Mouse (Mus musculus) gastrocnemius, adult 18-20 months (tissue): ENCODE data around the gene Lrrk2. TPM values are rescaled to one million over a fixed set of nuclear protein-coding genes. Genes with fewer than 3 reads are reported as not detected.

Experiments used
- DNase-seq: peaks from one replicate; pipeline ENCODE4 v3.0.0; 2021; ENCODE audit warnings: low spot score
- total RNA-seq, 2 experiments: library from RNA; stranded (reverse); gene quantifications; 2 replicates each; pipeline ENCODE4 v1.2.3; 2021

Lrrk2 gene
- total RNA-seq, 2 experiments from 2014 or later = 5.4 TPM

GRCm38 (mm10) chr15:91685880-91686563 lies 13.0 kb downstream of the Lrrk2 start:
- DNase-seq = no peak

DNA sequence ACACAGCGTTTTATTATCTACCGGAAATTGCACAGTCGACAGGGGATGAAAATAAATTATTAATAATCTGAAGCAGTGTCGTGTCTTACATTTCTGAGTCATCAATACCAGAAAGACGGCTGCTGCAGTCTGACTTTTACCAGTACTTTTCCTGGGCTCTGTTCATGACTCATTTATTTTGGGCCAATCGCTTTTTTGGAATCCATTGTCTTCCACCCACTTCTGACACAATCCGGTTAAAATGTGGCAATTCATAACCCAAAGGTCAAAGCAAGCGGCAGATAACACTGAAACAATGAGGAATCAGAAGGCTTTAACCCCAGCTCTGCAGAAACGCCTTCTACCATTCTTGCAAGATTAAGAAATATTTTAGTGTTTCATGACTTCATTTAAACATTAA lies 17.7 kb downstream of the Lrrk2 start:
- peak; percentile 7 for DNase-seq

DNA sequence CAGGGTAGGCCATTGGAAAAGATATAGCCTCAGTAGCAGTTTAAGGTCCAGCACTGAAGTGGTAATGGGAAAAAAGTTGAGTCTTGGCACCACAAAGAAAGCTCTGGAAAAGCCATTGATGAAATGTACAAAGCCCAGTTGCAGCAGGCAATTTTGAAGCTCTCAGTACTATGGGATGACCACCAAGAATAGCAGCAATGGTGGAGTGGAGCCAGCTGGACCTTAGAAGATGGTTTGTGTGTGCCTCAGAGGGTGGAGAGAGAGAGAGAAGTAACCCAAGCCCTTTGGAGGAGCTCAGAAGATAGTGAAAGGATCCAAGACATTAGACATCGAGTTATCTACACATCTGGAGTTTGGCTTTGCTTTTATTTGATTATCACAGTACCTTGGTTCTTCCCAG lies 20.1 kb downstream of the Lrrk2 start:
- DNase-seq = peak; percentile 44

- no peak for DNase-seq
Observed at GRCm38 (mm10) chr15:91693856-91694255, 20.9 kb downstream of the Lrrk2 start.

- DNase-seq = no peak
Observed at GRCm38 (mm10) chr15:91700841-91701240, 27.9 kb downstream of the Lrrk2 start.

DNA sequence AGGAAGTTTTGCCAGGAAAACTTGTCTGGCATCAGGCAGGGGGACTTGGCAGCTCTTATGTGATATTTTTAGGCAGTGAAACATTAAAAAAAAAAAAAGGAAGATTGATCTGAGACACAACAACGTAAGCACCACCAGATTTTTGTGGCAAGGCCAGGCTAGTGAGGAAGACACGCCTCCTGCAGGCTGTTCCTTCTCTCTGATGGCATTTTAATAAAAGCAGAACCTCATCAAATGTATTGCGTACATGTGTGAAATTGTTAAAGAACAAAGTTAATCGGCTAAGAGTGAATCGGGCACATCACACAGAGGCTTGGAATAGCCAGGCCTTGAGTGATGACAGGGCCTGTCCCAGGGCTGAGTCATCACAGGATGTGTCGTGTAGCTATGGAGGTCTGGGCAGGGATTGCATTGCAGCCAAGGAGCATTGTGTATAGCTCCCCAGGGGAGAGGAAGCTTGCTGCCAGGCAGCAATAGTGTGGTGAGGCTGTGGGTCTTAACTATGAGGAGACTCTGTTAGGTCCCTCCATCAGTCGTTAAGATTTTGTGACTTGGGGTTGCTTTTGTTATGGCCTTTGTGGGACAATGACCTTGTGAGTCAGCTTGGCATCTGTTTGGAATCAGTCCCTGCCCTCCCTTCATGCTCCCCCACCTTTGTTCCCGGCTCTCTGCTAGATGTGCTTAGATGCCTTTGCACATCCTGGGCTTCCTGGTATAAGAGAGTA lies 30.2 kb downstream of the Lrrk2 start:
- peak; percentile 23 for DNase-seq

GRCm38 (mm10) chr15:91704091-91704490 lies 31.1 kb downstream of the Lrrk2 start:
- no peak for DNase-seq

DNA sequence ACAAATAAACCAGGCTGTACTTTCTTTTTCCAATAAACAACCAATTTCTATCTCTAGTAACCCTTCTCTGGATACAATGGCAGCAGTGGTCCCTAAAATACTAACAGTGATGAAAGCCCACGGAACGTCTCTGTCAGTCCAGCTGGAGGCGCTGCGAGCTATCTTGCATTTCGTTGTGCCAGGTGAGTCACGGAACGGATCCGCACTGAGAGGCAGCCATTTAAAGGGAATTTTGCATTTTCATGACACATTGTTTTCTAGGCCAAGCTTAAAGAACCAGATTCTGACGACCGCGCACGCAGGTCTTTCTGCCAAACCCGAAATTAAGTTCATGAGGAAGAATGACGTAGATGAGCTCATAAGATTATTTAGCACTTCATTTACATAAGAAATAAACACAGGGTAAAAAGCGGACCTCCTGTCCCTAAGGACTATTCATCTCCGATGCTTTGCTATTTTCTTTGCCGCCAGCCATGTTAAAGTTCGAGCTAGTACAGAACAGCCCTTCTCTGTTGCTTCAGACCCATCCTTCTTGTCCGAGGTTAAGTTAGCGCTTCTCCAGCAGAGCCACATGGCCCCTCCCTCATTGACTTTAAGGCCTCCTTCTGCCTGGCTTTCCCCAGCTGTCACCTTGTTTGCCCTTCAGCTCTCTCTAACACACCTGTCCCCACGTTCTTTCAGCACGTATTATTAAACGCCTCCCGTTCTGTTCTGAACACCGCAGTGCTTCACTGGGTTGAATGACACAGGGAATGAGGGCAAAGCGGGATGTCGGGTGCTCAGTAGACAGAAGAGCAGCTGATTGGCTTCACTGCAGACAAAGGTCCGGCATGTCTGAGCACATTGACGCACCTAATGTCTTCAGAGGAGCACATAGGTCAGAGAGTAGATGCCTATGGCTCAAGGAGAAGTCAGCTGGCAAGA lies 36.5 kb downstream of the Lrrk2 start:
- no peak for DNase-seq

- no peak for DNase-seq
Observed at GRCm38 (mm10) chr15:91735216-91735922, 62.4 kb downstream of the Lrrk2 start.

DNA sequence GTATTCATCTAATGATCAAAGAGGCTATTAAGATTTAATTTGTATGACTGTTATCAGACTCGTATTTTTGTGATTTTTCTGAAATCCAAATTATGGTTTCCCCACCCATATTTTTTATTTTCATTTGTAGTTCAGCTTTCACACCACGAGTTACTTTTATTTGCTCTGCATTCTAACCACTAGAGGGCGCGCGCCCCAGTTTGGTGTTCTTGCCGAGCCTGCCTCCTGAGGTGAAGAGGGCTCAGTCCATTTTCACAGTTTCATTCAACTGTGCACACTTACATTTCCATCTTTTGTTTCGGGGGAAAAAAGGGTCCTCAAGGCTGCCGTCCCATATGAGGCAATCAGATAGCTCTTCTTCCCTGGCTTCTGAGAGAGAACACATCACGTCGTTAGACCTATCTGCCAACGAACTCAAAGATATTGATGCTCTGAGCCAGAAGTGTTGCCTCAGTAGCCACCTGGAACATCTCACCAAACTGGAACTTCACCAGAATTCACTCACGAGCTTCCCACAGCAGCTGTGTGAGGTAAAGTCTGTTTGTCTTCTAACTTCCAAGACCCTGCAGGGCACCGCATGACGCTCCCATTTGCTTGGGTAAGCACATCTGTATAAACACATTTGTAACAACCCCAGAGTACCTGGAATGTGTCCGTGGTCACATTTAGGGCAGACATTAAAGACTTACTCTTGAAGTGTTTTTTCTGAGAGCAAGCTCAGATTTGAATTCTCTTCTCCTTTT lies 64.0 kb downstream of the Lrrk2 start:
- DNase-seq = peak; percentile 24

DNA sequence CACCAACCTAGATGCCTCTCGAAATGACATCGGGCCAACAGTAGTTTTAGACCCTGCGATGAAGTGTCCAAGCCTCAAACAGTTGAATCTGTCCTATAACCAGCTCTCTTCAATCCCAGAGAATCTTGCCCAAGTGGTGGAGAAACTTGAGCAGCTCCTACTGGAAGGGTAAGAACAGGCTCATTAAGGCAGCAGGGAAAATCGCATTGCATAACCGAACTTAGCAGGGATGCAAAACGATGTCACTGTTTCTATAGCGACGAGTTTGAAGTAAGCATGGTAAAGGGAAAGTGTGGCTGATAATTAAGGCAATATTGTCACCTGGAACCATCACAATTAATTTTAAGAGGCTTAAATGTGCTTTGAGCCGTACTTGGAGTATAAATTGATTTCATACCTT lies 65.8 kb downstream of the Lrrk2 start:
- no peak for DNase-seq

- DNase-seq = no peak
Observed at GRCm38 (mm10) chr15:91745501-91745900, 72.5 kb downstream of the Lrrk2 start.

DNA sequence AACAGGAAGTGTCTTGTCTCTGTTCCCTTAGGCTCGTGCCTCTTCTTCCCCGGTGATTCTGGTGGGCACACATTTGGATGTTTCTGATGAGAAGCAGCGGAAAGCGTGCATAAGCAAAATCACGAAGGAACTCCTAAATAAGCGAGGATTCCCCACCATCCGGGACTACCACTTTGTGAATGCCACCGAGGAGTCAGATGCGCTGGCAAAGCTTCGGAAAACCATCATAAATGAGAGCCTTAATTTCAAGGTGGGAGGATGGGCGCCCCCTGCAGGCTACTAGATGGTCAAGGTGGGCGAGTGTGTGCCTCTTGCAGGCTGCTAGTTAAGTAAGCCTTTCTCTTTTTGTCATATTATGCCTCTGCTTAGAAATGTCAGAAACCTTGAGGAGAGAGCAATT lies 79.1 kb downstream of the Lrrk2 start:
- no peak for DNase-seq

DNA sequence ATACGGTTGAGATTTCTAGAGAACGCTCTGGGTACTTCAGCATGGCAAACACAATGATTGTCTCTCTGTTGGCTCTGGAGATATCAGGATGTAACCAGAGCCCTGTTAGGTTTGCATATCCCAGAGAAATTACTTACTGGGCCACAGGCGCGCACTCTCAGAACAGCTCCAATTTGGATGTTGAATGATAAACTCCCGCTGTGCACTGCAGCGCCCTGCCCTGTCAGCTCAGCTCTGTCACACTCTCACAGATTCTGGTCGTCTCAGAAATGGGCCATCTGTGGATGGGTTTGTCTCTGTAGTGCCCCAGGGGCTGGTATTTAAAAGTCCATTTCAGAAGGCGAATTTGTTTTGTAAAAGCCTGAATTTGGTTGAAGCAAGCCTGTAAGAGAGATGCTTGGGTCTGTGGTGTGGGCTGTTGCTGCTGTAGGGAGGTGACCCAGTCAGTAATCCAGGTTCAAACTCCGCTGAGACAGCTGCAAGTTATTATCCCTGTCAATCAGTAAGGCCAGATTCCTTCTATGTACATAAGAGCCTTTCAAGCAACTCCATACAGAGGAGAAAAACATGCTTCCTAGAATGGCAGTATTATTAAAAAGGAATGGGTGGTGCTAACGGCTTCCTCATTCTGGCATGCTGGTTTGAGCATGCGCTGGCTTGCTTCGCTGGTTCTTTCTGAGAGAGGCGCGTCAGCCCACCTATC lies 80.6 kb downstream of the Lrrk2 start:
- no peak for DNase-seq

DNA sequence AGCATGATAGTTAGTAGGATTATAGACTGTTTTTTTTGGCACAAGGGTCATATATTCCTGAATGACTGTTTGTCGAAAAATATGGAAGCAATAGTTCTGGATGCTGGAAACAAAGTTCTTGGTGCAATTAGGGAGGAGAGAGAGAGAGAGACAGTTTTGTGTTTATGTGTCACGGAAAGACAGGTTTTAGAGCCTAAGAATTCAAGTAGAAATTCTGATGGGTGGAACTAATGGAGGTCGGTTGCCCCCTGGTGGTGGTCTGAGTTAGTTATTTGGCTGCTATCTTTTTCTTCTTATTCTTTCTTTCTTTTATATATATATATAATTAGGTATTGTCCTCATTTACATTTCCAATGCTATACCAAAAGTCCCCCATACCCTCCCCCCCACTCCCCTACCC lies 81.6 kb downstream of the Lrrk2 start:
- peak; percentile 23 for DNase-seq

DNA sequence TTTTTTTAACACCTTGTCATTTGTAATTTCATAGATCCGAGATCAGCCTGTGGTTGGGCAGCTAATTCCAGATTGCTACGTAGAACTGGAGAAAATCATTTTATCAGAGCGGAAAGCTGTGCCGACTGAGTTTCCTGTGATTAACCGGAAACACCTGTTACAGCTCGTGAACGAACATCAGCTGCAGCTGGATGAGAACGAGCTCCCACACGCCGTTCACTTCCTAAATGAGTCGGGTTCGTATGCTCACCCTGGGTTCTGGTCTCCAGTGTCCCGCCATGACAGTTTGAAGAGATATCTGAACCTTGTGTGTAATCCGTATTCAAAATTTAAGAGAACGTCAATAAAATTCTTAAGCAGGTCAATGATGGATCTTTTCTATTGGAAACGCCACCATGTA lies 82.8 kb downstream of the Lrrk2 start:
- DNase-seq = no peak

DNA sequence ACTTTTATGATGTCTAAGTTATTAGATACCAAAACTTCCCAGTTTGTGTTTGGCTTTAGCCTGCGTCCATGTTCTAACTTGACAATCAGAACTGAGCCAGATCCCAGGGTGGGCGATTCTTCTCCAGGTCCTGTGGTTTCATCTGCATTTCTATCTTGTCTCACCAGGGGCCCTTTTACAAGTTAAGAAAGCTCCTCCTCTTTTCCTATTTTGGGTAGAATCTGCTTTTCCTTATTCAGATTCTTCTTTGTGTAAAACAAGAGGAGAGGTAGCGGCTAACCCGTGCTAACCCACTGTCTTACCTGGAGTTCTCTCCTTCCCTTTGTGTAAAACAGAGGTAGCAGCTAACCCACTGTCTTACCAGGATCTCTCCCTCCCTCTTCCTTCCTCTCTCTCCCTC lies 99.1 kb downstream of the Lrrk2 start:
- no peak for DNase-seq

GRCm38 (mm10) chr15:91779166-91779565 lies 106.2 kb downstream of the Lrrk2 start:
- DNase-seq = no peak

DNA sequence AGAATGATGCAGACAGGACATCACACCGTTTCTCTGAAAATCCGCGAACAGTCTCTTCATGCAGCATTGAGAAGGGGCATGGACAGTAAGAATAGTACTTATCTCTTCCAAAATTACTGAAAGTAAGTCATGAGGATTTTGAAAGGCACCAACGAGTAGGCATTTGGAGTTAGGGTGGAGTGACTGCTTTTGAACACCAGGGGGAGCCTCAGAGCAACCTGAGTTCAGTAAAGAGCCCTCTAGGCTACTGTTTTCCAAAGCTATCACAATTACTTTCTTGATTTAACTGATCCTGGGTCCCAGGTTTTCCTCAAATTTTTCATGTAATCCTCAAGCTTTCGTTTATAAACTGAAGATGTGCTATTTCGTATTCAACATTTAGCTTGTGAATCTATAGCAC lies 108.2 kb downstream of the Lrrk2 start:
- DNase-seq = peak; percentile 8

DNA sequence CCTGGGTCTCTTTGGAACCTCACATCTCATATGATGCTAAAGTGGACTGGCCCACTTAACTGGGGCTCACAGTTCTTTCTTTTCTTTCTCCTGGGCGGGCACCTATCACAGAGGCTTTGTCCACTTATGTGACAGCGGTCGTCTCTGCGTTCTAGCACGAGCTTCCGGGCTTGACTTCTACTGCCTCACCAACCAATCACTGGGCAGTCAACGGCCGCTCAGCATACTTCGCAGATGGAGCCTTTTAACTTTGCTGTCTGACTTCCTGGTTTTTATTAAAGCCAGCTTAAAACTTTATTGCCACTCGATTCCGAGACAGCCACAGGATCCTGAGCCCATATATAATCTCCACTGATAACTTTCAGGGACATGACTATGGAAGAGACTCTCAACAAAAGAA lies 115.4 kb downstream of the Lrrk2 start:
- DNase-seq = no peak
